Mouse (Mus musculus): ENCODE results near the gene Coq2.

The Coq2 gene

DNA sequence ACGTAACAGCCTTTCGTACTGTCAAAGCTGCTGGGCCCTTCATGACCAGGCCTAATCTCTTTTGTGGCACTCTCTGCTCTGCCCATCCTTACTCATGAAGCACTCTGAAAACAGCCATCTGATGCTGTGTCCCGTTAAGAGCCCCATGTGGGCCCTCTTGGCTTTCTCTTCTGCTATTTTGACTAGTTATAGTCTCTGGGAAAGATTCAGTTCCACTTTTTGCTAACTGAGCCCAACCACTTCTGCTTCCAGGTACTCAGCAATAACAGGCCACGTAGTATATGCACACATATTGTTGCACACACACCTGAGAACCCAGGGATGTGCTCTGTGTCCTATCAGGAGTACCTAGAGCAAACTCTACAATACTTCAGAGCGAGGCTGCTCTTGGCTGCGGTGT is 11.9 kb downstream of the Coq2 start:
- no peak for DNase-seq (ENCODE audit: low spot score in 2 of 2)

DNA sequence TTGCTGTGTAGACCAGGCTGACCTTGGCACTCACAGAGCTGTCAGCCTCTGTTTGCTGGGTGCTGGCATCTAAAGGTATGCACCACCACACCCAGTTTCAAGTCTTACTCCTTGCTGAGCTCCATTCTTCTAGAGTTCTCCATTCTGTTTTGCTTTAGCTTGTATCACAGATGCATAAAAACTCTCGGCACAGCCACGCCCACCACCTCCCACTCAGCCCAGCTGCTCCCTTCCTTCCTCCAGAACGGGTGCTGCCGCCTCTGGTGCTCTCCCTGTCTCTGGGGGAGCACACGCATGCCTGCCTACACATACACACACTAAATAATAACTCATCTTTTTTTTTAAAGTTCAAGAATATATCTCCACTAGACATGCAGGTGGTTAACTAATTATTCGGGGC is 16.5 kb downstream of the Coq2 start:
- DNase-seq (ENCODE audit: low spot score in 2 of 2), result peak in 1 of 2 experiments; percentile 48

DNA sequence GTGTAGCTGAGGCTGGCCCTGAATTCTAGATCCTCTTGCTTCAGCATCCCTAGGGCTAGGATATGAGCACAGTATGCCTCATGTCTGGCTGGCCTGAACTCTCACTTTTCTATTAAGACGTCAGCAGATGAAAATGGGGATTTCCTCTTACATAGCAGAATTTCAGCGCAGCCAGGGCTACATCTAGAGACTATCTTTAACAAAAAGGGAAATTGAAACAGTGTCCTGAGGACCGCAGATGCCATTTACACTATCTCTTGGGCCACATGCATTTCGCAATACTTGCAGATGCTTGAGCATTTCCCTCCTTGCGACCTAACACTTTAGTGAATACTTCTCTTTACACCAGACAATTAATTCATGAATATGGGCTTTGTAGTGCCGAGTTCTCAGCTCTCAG is 18.6 kb downstream of the Coq2 start:
- DNase-seq (ENCODE audit: low spot score in 2 of 2), result no peak

DNA sequence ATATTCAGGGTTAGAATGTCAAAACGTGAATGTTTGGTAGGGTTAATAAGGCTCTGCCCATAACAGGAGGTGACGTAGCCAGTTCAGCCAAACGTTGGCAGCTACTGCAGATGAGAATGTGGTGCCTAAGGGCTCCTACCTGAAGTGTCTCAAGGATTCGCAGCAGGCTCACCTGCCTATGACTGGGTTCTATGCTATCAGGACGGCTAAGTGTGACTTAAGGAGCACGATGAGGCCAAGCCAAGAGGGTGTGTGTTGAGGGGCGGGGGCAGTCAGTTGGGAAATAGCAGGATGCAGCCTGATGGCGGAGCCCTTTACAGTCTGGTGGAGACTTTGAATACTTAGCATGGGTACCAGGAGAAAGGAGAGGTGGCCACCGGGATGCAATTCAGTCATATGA is 22.6 kb downstream of the Coq2 start:
- DNase-seq (ENCODE audit: low spot score in 2 of 2), result no peak

DNA sequence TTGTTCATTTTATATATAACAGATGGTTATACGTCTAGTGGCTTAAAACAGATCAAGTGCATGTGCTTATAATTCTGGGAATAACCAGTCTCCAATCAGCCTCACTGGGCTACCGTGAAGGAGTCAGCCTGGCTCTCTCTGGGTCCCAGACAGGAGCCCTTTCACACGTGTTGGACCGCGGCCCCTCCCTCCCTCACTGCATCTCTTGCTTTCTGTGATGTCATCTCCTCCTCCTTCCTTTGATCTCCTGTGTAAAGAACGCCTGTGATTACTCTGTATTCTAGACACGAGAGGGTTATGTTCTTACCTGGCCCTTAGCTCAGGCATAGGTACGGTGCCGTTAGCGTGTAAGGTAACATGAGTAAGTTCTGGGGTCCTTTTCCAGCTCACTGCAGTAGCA is 23.5 kb downstream of the Coq2 start:
- DNase-seq (ENCODE audit: low spot score in 2 of 2), result no peak

DNA sequence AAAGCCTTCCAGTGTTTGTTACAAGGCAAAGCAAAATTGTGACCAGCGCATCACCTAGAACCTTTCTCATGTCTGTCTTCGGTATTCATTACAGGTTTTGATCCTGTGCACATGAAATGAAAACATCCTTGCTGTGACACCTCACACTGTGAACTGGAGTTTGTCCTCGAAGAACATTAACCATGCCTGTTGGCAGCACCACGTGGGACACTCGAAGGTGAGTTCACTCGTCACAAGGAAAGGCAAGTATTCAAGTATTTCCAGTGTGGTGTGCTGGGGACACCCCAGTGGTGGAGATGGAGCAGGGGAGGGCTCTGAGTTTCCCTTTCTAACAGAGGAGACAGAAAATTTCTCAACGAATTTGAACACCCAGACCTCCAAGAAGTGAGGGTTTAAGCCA is 24.0 kb downstream of the Coq2 start:
- no peak for DNase-seq (ENCODE audit: low spot score in 2 of 2)

DNA sequence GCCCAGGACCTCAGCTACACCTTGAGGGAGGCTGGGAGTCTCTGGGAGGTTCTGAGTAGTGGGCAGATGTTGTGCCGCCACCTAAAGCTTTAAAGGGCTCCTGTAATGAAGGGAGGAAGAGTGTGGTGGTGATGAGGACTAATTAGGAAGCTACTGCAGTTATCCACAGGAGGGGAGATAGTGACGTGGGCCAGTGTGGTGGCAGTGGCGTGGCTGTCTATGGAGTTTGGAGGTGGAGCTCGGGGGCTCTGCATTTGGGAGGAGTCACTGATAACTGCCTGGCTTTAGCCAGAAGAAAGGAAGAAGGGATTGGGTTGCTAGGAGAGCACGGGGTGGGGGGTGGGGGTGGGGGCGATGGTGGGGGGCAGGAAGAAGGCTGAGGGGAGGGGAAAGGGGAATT is 26.4 kb downstream of the Coq2 start:
- no peak for DNase-seq (ENCODE audit: low spot score in 2 of 2)

DNA sequence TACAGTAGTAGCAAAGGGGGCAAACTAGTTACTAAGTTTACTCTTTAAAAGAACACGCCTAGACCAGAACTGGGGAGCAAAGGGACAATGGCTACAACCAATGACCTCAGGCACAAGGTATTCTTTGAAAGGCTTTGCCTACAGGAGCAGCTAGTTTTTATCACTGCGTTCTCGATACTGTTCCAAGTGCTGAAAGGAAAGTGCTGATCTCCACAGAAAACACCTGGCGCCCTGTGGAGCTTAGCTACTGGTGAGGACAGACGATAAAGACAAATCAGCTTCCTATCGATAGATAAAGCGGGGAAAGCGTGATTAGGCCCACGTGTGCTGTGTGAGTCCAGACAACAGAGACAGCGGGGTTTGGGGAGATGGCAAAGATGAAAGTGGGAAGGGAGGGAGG is 26.9 kb downstream of the Coq2 start:
- no peak for DNase-seq (ENCODE audit: low spot score in 2 of 2)

DNA sequence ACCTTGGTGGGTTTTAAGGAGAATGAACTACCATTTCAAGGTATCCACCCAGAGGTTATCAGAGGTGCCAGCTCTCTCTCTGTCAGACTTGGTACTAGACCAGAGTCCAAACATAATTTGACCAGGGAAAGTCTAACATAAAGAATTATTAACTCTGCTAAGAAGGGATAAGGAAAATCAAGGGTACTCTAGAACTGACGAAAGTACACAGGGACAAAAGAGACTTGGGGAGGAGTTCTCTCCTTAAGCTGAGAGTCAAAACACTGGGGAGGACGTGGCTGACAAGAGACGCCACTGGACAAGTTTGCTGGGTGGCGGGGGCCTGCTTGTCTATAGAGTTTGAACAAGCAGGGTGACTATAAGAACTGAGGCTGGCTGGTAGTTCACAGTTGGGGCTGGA is 28.4 kb downstream of the Coq2 start:
- DNase-seq (ENCODE audit: low spot score in 2 of 2), result no peak

DNA sequence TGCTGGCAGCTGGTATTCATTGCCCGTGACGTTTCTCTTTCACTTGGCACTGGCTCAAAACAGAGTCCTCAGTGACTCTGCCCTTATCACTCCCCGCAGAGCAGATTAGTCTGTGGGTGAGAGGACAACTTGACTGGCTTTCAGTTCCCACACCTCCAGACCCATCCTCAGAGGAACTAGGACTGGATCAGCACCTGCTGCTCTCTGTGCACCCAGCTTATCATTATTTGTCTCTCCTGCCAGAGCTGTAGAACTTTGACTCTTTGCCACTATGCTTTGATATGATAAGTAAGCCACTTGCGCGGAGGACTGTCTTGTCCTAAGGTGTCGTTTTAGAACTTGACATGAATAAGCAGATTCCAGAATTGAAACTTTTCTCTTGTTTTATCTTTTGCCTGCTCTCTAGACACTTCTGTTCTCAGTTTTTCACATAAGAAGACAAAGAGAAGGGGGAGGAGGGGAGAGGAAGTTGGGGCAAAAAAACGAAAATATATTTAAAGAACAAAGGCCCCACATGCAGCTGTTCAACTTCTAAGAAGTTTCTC is 30.9 kb downstream of the Coq2 start:
- DNase-seq (ENCODE audit: low spot score in 2 of 2), result no peak

DNA sequence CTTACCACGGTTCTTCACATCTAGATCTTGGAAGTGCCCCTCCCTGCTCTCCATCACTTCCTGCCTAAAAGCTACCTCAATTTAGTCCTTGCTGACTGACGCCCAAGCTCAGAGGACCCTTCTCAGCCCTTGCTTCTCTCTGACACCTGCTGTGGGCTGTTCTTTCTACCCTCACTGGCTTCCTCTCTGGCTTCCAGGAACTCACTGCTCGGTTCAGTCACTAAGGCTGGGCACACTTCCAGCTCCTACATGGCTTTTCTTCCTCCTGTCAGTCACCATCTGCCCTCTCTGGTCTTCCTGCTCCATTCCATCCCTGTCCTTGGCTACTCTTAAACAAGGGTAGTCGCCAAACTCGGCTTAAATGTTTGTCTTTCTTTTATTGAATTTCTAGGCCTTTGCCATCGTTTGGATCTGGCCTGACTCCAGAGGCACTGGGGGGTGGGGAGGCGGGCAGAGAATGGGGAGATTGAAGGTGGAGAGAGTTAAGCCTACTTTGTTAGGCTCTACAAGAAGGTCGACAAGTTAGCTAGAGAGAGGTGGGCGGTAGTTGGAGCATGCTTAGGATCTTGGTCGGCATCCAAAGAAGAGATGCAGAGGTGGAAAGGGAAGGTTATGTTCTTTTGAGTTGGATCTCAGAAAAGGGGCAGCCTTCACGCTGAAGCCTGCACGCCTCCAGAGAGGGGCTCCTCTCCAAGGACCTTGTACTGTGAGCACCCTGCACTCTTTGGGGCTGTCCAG is 31.5 kb downstream of the Coq2 start:
- DNase-seq (ENCODE audit: low spot score in 2 of 2), result peak; percentile 31 to 38

DNA sequence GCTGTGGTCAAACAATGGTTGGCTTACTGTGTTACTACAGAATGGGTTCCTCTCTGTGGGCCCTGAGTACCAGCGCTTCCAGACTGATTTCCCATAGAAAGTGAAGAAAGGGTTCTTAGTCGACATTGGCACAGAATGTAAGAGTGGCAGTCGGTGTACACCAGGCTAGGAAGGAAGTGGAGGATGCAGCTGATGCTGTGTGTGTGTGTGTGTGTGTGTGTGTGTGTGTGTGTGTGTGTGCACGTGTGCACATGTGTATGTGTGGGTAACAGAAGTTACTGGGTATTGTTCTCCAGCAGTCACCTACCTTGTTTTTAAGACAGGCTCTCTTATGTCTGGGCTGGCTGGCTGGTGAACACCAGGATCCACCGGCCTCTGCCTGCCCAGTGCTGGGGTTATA is 32.6 kb downstream of the Coq2 start:
- DNase-seq (ENCODE audit: low spot score in 2 of 2), result no peak

DNA sequence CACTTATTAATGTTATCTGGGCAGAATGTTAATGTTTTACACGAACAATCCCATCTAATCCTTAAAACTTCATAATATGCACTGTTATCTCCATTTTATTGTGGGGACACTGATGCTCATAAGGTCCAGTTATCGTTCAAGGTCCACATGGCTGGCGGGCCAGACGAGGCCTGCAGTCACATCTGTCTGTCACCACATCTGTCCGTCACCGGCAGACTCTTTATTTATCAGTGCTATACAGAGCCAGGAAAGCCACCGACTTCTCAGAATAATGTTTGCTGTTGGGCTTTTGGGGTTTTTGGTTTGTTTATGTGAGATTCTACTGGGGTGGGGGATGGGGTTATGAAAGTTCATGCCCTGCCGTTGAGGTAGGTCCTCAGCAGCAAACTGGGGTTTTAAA is 36.5 kb downstream of the Coq2 start:
- DNase-seq (ENCODE audit: low spot score in 2 of 2), result no peak

DNA sequence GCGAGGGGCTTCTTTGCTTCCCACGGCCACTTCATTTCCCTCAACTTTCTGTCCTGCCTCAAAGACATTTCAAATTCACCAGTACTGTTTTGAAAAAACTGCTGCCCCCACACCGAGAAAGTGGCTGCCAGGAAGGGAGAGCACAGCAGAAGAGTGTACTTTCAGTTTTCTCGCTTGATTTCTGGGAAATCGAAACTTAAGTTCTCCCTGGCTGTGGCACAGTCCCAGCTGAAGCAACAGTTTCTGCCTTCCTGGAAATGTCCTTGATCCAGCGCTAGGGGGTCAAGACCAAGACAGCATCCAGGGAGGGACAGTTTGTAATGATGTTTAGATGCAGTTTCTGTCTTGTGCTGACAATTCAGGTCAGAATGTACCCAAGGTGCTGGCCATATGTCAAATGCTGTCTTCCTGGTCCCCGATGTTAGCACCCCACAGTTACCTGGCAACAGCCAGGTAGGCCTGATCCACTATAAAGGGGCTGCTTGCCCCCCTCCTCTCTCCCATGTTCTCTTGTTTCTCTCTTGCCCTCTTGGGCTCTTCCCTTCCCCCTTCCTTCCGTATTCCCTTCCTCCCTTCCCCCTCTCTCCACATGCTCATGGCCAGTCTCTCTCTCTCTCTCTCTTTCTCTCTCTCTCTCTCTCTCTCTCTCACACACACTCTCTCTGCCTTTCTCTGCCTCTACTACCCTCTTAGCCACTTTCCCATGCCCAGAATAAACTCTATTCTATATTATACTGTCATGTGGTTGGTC is 38.0 kb downstream of the Coq2 start:
- no peak for DNase-seq (ENCODE audit: low spot score in 2 of 2)

DNA sequence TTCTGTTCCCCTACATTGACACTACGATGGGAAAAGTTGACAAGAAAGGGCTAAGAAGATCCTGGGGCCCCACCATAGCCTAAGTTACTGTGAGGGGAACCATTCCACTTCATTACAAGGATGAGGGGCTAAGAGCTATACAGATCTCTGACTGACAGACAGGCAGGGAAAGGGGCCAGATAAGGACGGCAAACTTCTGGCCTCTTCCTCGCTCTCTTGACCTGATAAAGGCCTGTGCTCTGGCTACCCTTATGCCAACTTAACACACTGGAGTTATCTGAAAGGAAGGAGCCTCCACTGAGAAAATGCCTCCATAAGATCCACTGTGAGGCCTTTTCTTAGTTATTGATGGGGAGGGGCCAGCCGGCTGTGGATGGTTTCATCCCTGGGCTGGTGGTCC is 39.0 kb downstream of the Coq2 start:
- no peak for DNase-seq (ENCODE audit: low spot score in 2 of 2)

DNA sequence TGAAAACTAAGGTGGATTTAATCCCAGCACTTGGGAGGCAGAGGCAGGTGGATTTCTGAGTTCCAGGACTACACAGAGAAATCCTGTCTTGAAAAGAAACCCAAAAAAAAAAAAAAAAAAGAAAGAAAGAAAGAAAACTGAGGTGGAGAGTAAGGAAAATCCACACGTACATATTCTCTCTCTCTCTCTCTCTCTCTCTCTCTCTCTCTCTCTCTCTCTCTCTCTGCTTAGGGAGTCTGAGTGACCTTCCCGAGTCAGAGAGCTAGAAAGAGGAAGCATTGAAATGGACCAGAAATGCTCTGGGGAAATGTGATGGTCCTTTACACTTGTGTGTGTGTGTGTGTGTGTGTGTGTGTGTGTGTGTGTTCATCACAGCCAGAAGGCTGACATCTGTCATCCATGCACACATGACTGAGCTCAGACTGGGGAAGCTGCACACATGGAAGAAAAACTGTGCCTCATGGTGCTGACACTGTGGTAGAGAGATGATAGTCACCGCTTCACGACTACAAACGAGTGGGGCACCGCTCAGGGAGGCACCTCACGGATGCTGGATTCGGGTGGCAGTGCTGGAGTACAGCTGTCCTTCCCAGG is 40.0 kb downstream of the Coq2 start:
- DNase-seq (ENCODE audit: low spot score in 2 of 2), result no peak

DNA sequence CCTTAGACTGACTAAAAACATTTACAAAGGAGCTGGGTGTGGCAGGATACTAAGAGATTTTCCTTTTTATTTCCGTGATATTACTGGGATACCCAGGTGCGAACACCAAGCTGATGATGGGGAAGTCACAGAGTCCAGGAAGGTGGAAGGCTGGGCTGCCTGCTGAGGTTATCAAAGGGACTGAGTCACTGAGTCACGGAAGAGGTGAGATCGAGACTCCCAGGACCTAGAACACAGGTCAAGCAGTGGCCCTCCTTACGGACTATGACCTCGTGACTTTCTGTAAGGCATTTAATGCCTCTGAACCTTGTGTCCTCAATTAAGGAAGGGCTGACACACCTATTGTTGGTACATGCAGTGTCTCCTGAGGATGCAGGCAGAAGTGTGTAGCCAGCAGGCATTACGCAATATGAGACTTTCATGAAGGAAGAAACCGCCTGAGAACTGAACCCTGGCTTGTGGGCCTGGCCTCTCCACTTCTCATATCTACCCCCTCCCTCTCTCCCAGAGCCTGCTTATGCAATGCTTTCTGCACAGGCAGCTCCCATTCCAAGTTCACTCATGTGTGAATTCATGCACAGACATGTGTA is 42.3 kb downstream of the Coq2 start:
- DNase-seq (ENCODE audit: low spot score in 2 of 2), result peak in 1 of 2 experiments; percentile 10

DNA sequence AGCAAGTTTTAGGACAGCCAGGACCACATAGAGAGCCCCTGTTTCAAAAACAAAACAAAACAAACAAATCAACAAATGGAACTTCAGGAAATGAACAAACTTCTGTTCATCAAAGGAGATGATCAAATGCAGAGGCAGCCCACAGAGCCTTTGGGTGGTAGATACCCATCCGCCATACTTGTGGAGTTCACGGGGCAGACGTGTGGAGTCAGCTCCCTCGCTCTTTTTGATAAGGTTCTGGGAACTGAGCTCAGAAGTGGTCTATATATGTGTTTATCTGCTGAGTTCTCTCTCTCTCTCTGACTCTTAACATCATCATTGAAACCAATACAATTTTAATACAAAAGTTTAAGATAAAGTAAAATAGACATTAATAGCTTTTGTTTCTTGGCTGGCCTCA is 46.1 kb downstream of the Coq2 start:
- no peak for DNase-seq (ENCODE audit: low spot score in 2 of 2)

DNA sequence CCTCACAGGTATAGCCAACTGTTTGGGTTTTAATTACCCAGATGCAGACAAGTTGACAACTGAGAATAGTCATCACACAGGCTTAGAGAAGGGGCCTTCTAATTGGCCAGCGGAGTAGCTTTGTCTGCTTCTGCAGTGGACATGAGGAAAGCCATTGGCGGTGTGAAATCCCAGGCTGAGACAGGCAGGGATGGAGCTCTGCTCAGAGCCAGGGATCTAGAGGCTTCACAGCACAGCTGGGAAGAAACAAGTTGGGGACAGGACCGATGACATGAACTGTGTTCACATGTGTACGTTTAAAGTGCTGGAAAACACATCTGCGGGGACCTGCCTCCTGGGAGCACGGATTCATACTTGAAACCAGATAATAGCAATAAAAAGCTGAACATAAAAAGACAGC is 48.4 kb downstream of the Coq2 start:
- no peak for DNase-seq (ENCODE audit: low spot score in 2 of 2)

DNA sequence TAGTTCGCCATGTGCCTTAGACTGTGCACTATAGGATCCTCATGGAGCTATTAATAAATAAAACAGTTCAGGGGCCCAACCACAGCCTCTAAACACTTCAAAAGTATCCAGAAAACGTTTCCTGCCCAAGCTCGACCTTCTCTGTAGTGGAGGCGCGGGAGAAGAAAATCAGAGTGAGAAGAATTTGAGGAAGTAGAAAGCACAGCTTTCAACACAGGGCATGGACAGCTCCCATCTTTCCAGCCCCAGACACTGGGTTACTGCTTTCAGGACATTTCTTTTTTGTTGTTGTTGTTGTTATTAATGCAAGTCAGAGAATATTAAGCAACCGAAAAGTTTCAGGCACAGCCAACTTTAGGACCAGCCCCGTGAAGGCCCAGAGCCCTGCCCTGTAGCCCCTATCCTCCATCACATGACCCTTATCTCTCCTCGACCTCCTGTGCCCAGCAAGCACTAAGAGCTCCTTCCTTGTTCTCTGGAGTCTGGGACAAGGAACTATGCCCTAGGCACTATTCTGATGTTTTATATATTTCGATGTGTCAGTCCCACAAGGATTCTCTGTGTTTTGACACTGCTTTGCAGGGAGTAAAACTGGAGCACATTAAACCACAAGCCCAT is 50.1 kb downstream of the Coq2 start:
- no peak for DNase-seq (ENCODE audit: low spot score in 2 of 2)

DNA sequence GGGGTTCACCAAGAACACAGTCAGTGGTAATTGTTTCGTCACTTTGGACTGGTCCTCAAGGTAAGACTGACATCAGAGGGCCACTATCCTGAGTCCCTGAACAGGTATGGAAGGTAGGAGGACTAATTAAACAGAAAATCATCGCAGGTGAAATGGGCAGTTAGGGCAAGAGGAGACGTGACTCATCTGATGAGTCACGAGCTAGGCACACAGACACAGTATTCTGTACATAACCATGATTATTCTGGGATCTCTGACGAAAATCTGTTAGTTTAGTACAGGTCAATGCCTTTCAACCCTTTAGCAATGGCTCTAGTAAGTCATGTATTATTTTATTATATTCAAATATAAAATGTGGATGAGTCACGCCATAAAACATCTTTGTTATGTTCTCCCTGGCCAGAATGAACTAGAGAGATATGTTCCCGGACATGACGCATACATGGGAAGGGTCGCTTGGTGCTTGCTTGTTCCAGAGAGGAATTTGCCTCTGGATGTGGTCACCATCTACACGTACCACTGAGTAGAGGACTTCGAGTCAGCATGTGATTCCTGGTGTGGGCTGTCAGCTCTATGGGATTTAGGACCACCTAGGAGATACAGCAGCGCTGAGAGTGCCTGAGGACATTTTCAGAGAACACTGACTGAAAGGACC is 52.3 kb downstream of the Coq2 start:
- no peak for DNase-seq (ENCODE audit: low spot score in 2 of 2)

All from left cerebral cortex, adult 9 months (tissue).